Mouse (Mus musculus) gastrocnemius, postnatal 36 days (tissue): ENCODE data around the gene Nectin4. TPM values are rescaled to one million over a fixed set of nuclear protein-coding genes. Genes with fewer than 3 reads are reported as not detected.

Experiments
- DNase-seq, 2 experiments: peaks; one replicate each; pipeline ENCODE4 v3.0.0; 2022
- intact Hi-C: fragments of 180-260 bp; cut with DNase I; formaldehyde crosslinking; loops from one replicate; pipeline ENCODE4 v1.15.1; 2025
- total RNA-seq, 2 experiments: library from RNA; stranded (reverse); gene quantifications; 2 replicates each; pipeline ENCODE4 v1.2.3; 2021

Gene Nectin4
- total RNA-seq, 2 experiments from 2014 or later: 0.07 TPM; not detected in 1

DNA sequence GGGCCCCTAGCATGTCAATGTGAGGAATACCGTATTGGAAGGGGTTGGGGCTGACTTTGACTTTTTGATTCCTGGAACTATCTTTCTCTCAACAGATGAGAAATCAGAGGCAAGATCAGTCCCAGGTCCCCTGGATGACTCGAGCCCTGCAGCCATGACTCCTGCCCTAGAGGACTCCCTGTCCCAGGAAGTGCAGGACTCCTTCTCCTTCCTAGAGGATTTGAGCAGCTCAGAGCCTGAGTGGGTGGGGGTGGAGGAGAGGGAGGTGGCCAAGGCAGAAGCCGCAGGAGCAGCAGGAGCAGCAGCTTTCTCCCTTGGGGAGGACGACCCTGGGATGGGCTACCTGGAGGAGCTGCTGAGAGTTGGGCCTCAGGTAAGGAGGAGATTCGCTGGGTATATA is 37.4 kb downstream of the Nectin4 start:
- intact Hi-C loops: no loop called here
- DNase-seq: no peak

- intact Hi-C loops: loop anchor here (5.0 to 10.0 kb wide), 2 partner anchors 48 to 375 kb away; partner anchors contain the start of gene Klhdc9
- DNase-seq: no peak
These were observed 40.3 kb downstream of the Nectin4 start for GRCm38 (mm10) chr1:171410231-171410630.

DNA sequence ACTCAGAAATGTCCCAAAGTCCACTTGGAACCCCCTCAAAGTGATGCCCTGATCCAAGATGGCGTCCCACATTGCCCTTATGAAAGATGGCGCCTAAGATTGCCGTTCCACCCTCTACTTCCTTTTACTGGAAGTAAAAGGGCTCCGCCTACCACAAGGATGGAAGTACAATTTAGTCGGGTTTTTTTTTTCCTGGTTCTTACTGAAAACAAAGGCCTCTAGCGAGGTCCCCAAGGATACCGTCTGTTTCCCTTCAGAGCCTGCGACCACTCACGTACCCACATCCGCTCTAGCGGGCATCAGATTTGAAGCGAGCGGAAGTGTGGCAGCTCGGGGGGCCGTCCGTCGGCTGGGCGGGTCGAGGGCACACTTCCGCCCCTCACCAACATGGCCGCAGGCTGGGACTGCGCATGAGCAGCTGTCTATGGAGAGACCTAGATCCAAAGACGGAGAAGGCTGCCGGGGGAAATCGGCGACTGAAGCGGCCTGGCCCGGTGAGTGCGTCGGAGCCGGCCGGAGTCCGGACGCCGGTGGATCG is 41.1 kb downstream of the Nectin4 start, which contains the start of gene Usf1:
TSS of gene Usf1 (plus strand) at position 367 of the 538 bp plus-strand sequence.
- intact Hi-C loops: loop anchor here (5.0 to 10.0 kb wide), 2 partner anchors 49 to 376 kb away; partner anchors contain the start of gene Klhdc9

DNA sequence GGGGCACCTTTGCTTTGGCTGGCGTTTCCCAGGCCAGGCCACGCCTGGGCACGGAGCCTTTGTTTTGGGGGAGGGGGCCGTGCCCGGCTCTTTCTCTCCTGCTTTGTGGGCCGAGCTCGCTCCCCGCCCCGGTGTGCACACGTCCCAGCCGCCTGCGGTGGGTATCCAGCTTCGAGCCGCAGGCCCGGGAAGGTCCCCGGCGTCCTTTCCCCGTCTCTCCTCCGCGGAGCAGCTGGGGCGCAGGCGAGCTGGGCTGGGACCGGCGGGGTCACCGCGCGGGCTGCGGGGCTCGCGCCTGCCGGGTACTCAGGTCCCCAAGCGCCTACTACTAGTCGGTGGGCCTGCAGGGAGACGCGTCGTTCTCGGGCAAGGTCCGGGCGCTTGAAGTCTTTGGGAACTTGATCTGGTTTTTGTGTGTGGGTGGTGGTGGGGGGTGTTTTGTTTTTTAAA is 41.6 kb downstream of the Nectin4 start:
- intact Hi-C loops: loop anchor here (5.0 to 10.0 kb wide), 2 partner anchors 49 to 377 kb away; partner anchors contain the start of gene Klhdc9
- DNase-seq: no peak

More for the DNA sequence above, 41.1 kb downstream of the Nectin4 start, which contains the start of gene Usf1:
- DNase-seq: peak; percentile 93 to 94

GRCm38 (mm10) chr1:171412001-171412441 is 42.1 kb downstream of the Nectin4 start:
- peak in 1 of 2 experiments; percentile 31 for DNase-seq
- intact Hi-C loops: loop anchor here (5.0 to 10.0 kb wide), 2 partner anchors 50 to 377 kb away; partner anchors contain the start of gene Klhdc9

GRCm38 (mm10) chr1:171412446-171412845 is 42.5 kb downstream of the Nectin4 start:
- intact Hi-C loops: loop anchor here (5.0 to 10.0 kb wide), 2 partner anchors 50 to 378 kb away; partner anchors contain the start of gene Klhdc9
- no peak for DNase-seq

DNA sequence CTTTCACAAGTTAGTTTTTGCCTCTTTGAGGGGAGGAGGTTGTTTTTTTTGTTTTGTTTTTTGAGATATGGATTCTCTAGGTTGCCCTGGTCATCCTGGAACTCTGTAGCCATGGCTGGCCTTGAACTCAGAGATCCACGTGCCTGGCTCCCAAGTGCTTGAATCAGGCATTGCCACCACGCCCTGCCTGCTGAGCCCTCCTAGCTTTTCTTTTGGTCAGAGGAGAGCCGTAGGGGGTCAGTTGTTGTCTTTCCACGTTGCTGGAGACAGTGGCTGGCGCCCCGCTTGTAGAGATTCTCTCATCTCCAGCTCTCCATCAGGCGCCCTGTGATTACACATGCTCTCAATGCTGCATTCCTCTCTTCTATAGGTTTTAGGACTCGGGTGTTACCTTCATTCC is 43.7 kb downstream of the Nectin4 start:
- DNase-seq: no peak
- intact Hi-C loops: loop anchor here (5.0 to 10.0 kb wide), 2 partner anchors 51 to 379 kb away; partner anchors contain the start of gene Klhdc9

- no peak for DNase-seq
- intact Hi-C loops: loop anchor here (5.0 to 10.0 kb wide), 2 partner anchors 384 to 766 kb away; no protein-coding TSS in a partner anchor
These were observed 48.8 kb downstream of the Nectin4 start, which contains the start of gene Tstd1 for GRCm38 (mm10) chr1:171418660-171419059. Gene Tstd1, plus strand, starts transcription at chr1:171418872.

DNA sequence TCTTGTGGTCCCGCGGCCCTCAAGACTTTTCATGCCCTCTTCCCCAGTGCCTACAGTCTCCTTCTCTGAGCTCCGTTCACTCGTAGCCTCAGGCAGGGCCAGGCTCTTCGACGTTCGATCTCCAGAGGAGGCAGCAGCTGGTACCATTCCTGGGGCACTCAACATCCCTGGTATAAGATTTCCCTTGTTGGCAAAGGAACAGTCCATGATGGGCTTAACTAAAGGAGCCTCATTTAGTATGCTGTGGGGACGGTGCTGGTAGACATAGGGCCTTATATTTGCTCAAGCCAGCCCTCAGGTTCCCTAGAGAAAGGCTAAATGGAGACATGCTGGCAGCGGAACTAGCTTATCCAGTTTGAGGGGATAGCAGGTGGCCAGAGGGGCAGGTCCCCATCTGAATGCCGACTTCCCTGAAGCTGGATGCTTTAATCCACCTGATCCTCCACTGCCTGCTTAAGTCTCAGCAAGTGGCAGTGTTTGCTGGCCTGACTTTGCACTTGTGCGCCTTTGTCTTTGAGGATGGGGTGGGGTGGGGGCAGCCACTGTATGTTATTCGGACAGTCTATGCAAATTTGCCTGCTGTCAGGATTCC is 49.5 kb downstream of the Nectin4 start:
- intact Hi-C loops: loop anchor here (5.0 to 10.0 kb wide), 2 partner anchors 385 to 767 kb away; no protein-coding TSS in a partner anchor

GRCm38 (mm10) chr1:171419905-171420304 is 50.0 kb downstream of the Nectin4 start:
- DNase-seq: no peak
- intact Hi-C loops: loop anchor here (5.0 to 10.0 kb wide), 2 partner anchors 385 to 768 kb away; no protein-coding TSS in a partner anchor

More for the DNA sequence above, 49.5 kb downstream of the Nectin4 start:
- DNase-seq: no peak

DNA sequence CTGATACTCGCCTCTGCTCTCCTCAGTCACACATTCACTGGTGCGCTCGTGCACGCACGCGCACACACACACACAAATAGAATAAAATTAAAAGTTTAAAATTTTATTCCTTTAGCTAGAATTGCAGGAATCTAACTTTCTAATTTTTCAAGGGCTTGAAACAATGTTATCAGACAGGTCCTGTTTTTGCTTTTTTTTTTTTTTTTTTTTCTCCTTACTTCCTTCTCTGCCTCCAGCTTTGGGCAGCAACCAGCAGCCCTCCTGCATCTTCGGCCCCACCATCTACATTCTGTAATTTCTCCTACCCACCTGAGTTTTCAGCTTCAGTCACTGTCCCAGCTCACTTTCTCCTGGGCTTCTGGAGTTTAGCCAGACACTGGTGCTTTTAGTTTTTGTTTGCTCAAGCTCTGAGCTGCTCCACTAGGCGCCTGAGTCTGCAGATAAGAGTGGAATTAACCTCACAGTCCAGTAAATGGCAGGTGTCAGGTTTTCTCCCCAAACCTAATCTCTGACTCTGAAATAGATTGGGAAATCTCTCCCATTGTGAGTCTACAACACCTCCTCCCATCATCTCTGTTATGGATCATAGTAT is 52.7 kb downstream of the Nectin4 start:
- intact Hi-C loops: no loop called here
- DNase-seq: no peak

DNA sequence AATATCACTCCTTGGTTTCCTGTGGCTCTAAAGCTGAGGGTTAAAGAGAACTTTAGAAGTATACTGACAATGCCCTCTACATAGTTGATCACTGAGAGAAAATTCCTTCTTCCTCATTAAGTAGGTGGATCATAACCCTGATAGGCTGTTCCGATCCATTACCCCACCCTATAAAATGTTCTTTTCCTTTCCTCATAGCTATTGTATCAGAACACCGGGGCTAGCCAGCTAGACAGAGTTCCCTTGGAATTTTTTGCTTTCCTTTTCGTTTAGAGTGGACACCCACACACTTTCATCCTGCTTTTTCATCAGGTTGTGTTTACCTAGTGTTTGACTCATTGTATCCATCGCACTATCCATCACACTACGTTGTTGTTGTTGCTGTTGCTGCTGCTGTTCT is 54.7 kb downstream of the Nectin4 start:
- intact Hi-C loops: no loop called here
- no peak for DNase-seq

GRCm38 (mm10) chr1:171425126-171425525 is 55.2 kb downstream of the Nectin4 start:
- DNase-seq: no peak
- intact Hi-C loops: no loop called here

GRCm38 (mm10) chr1:171432158-171432557 is 62.3 kb downstream of the Nectin4 start:
- intact Hi-C loops: no loop called here
- DNase-seq: no peak

- intact Hi-C loops: no loop called here
- no peak for DNase-seq
These were observed 65.5 kb downstream of the Nectin4 start for GRCm38 (mm10) chr1:171435288-171435814.

DNA sequence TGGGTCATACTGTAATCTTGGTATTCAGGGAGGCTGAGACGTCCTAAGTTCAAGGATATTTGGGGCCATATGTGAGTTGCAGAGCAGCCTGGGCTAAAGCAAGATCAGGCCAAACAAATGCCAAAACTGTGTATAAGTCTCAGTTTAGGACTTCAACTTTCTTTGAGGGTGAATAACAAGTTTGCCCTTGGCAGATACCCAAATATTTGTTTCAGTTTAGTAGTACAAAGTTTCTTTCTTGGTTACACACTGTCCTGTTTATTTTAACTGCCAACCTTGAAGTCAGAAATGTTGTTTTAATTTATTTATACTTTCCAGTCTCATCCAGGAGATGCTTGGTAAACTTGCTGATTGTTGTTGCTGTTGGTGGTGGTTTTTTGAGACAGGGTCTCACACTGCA is 66.1 kb downstream of the Nectin4 start:
- no peak for DNase-seq
- intact Hi-C loops: no loop called here

DNA sequence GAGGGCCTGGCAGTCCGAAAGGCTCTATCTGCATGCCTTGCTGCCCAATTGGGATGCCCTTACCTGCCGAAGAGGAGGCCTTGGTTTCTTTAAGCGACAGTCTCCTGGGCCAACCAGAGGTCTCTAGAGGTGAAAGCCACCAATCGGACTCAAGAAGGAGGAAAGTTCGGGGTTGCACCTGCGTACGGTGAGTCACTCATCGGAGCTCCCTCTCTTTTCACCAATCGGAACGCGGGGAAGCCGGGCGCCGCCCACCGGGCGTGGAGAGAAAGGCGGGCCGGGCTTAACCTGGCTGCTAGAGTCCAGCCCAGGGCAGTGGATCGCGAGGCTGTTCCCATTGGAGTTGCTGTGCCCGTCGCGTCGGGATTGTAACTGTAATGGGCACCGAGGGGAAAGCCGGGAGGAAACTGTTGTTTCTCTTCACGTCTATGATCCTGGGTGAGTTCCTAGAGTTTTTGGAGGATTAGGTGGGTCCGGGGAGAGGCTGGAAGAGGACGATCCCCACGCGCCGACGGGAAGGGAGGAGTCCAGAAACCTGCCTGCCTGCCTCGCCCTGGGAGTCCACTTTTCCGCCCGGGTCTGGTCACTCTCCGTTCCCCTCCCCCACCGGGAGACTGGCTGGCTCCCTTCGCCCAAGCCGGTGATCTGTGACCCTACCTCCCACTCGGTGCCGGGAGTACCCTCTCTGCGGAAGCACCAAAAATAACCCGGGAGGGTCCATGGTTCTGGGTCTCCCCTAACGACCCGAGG is 67.5 kb downstream of the Nectin4 start, which contains the start of gene F11r:
TSS of gene F11r (plus strand) at position 272 of the 750 bp plus-strand sequence.
- DNase-seq: peak; percentile 40 to 49
- intact Hi-C loops: no loop called here
